Mouse (Mus musculus) CH12.LX (cell line): ENCODE measurements at regions not wholly inside any gene's neighbourhood (a gene's known extent, or its start where the extent isn't known, plus 50 kb on each side); places are given as distances from the start of the nearest gene placed in this dataset.

Experiments
- DNase-seq: peaks from one replicate; pipeline ENCODE4 v3.0.0-alpha.2; 2013; ENCODE audit errors: extremely low read depth
- H3K27ac ChIP-seq: 2 replicates; pipeline ENCODE4 v1.5.1; 2012; ENCODE audit warnings: low read depth, mild to moderate bottlenecking, control low read depth, moderate library complexity; ENCODE audit not compliant: insufficient read depth
- H3K27me3 ChIP-seq: replicated peaks from 2 replicates; pipeline ENCODE3; 2012; ENCODE audit warnings: inconsistent platforms
- H3K36me3 ChIP-seq, 2 experiments: replicated peaks in 1 of 2; 2 replicates each; pipeline versions ENCODE3 to v1.6.1; 2012; ENCODE audit warnings: inconsistent platforms in 1 of 2, low read length in 1 of 2, mild to moderate bottlenecking in 1 of 2, mixed read lengths in 1 of 2, moderate library complexity in 1 of 2; ENCODE audit not compliant: control insufficient read depth in 1 of 2, insufficient read depth in 1 of 2
- H3K4me1 ChIP-seq, 2 experiments: 2 replicates each; pipeline ENCODE4 v1.6.1; 2012; ENCODE audit warnings: inconsistent platforms in 1 of 2, moderate library complexity in 1 of 2; ENCODE audit not compliant: insufficient read depth in 2 of 2, control insufficient read depth in 1 of 2
- H3K4me2 ChIP-seq: 2 replicates; pipeline ENCODE4 v1.6.1; 2012; ENCODE audit warnings: low read depth, mild to moderate bottlenecking, control low read depth; ENCODE audit not compliant: poor library complexity, insufficient read depth, severe bottlenecking
- H3K4me3 ChIP-seq, 3 experiments: fragments of 150-350 bp in 1 of 3; sonication (generic) in 1 of 3; replicated peaks in 1 of 3; 2 replicates each; pipeline versions ENCODE3 to v1.5.1; 2011 to 2012; ENCODE audit warnings: low read depth in 2 of 3, low read length in 2 of 3, mild to moderate bottlenecking in 2 of 3, moderate library complexity in 2 of 3, control low read depth in 1 of 3, improper control_type of control experiment in 1 of 3, inconsistent platforms in 1 of 3, mixed read lengths in 1 of 3; ENCODE audit not compliant: poor library complexity in 1 of 3
- H3K79me2 ChIP-seq: replicated peaks from 2 replicates; pipeline ENCODE4 v1.6.1; 2012; ENCODE audit warnings: mild to moderate bottlenecking, moderate library complexity; ENCODE audit not compliant: control insufficient read depth, poor library complexity, insufficient read depth, severe bottlenecking; ENCODE audit errors: extremely low read depth
- H3K9ac ChIP-seq: 2 replicates; pipeline ENCODE4 v1.6.1; 2012; ENCODE audit warnings: low read depth, mild to moderate bottlenecking, control low read depth, moderate library complexity; ENCODE audit not compliant: insufficient read depth
- H3K9me3 ChIP-seq: replicated peaks from 2 replicates; pipeline ENCODE3; 2012; ENCODE audit warnings: low read length, inconsistent platforms, mixed read lengths
- BHLHE40 ChIP-seq: IDR thresholded peaks from 2 replicates; pipeline ENCODE4 v1.6.1; 2011; ENCODE audit warnings: mild to moderate bottlenecking, low read depth, low read length, improper control_type of control experiment
- EP300 ChIP-seq: IDR thresholded peaks from 2 replicates; pipeline ENCODE4 v1.6.1; 2011; ENCODE audit warnings: low read length, improper control_type of control experiment
- GABPA ChIP-seq: IDR thresholded peaks from 2 replicates; pipeline ENCODE4 v1.6.1; 2012; ENCODE audit warnings: low read depth, low read length, improper control_type of control experiment, inconsistent platforms; ENCODE audit not compliant: insufficient replicate concordance
- HCFC1 ChIP-seq: IDR thresholded peaks from 2 replicates; pipeline ENCODE4 v1.6.1; 2012; ENCODE audit warnings: low read depth, mild to moderate bottlenecking, inconsistent platforms, low read length, improper control_type of control experiment
- IRF4 ChIP-seq: IDR thresholded peaks from 2 replicates; pipeline ENCODE4 v1.6.1; 2014; ENCODE audit warnings: low read depth, mild to moderate bottlenecking, inconsistent platforms, low read length, improper control_type of control experiment
- JUND ChIP-seq: conservative IDR thresholded peaks from 2 replicates; pipeline ENCODE4 v1.6.1; 2011; ENCODE audit warnings: low read depth, low read length, improper control_type of control experiment
- KAT2A ChIP-seq: IDR thresholded peaks from 2 replicates; pipeline ENCODE4 v1.6.1; 2012; ENCODE audit warnings: low read length, improper control_type of control experiment, inconsistent platforms; ENCODE audit not compliant: insufficient replicate concordance
- MAFK ChIP-seq: IDR thresholded peaks from 2 replicates; pipeline ENCODE4 v1.6.1; 2011; ENCODE audit warnings: low read length, improper control_type of control experiment; ENCODE audit not compliant: insufficient replicate concordance
- MAX ChIP-seq: IDR thresholded peaks from 2 replicates; pipeline ENCODE4 v1.6.1; 2011; ENCODE audit warnings: low read length, improper control_type of control experiment
- MAZ ChIP-seq: IDR thresholded peaks from 2 replicates; pipeline ENCODE4 v1.6.1; 2012; ENCODE audit warnings: low read depth, mild to moderate bottlenecking, inconsistent platforms, low read length, improper control_type of control experiment, moderate library complexity
- MYC ChIP-seq: IDR thresholded peaks from 2 replicates; pipeline ENCODE4 v1.6.1; 2011; ENCODE audit warnings: low read depth, mild to moderate bottlenecking, improper control_type of control experiment, low read length
- NELFE ChIP-seq: IDR thresholded peaks from 2 replicates; pipeline ENCODE4 v1.6.1; 2011; ENCODE audit warnings: low read depth, low read length, improper control_type of control experiment
- NRF1 ChIP-seq: IDR thresholded peaks from 2 replicates; pipeline ENCODE4 v1.6.1; 2014; ENCODE audit warnings: low read depth, mild to moderate bottlenecking, inconsistent platforms, low read length, improper control_type of control experiment, moderate library complexity
- PAX5 ChIP-seq: IDR thresholded peaks from 2 replicates; pipeline ENCODE4 v1.6.1; 2012; ENCODE audit warnings: low read length, inconsistent platforms, mixed read lengths
- POLR2A ChIP-seq: IDR thresholded peaks from 2 replicates; pipeline ENCODE4 v1.6.1; 2011; ENCODE audit warnings: low read depth, mild to moderate bottlenecking, improper control_type of control experiment, low read length
- POLR2AphosphoS2 ChIP-seq: IDR thresholded peaks from 2 replicates; pipeline ENCODE4 v1.6.1; 2011; ENCODE audit warnings: low read depth, low read length, improper control_type of control experiment
- RCOR1 ChIP-seq: conservative IDR thresholded peaks from 2 replicates; pipeline ENCODE4 v1.6.1; 2012; ENCODE audit warnings: low read depth, mild to moderate bottlenecking, inconsistent platforms, low read length, improper control_type of control experiment
- SIN3A ChIP-seq: IDR thresholded peaks from 2 replicates; pipeline ENCODE4 v1.6.1; 2012; ENCODE audit warnings: low read length, improper control_type of control experiment, inconsistent platforms
- SMC3 ChIP-seq: IDR thresholded peaks from 2 replicates; pipeline ENCODE4 v1.6.1; 2011; ENCODE audit warnings: low read depth, low read length, improper control_type of control experiment
- TBP ChIP-seq: conservative IDR thresholded peaks from 2 replicates; pipeline ENCODE4 v1.6.1; 2011; ENCODE audit warnings: low read depth, low read length, improper control_type of control experiment
- TCF12 ChIP-seq: IDR thresholded peaks from 2 replicates; pipeline ENCODE4 v1.6.1; 2014; ENCODE audit warnings: low read depth, mild to moderate bottlenecking, inconsistent platforms, low read length, improper control_type of control experiment
- UBTF ChIP-seq: IDR thresholded peaks from 2 replicates; pipeline ENCODE4 v1.6.1; 2012; ENCODE audit warnings: low read depth, mild to moderate bottlenecking, inconsistent platforms, low read length, improper control_type of control experiment, moderate library complexity
- USF1 ChIP-seq: IDR thresholded peaks from 2 replicates; pipeline ENCODE4 v1.6.1; 2014; ENCODE audit warnings: low read depth, mild to moderate bottlenecking, inconsistent platforms, low read length, improper control_type of control experiment
- ZC3H11A ChIP-seq: IDR thresholded peaks from 2 replicates; pipeline ENCODE4 v1.6.1; 2012; ENCODE audit warnings: low read depth, mild to moderate bottlenecking, inconsistent platforms, low read length, improper control_type of control experiment
- ZKSCAN1 ChIP-seq: IDR thresholded peaks from 2 replicates; pipeline ENCODE4 v1.6.1; 2012; ENCODE audit warnings: low read depth, inconsistent platforms, low read length, improper control_type of control experiment, borderline replicate concordance
- ZMIZ1 ChIP-seq: IDR thresholded peaks from 2 replicates; pipeline ENCODE4 v1.6.1; 2012; ENCODE audit warnings: low read depth, mild to moderate bottlenecking, inconsistent platforms, low read length, improper control_type of control experiment
- dilution Hi-C: fragments of 300-500 bp; cut with MboI; formaldehyde crosslinking; loops from 2 replicates; pipeline ENCODE4 v1.14.3; 2020; ENCODE audit warnings: low sequenced_read_pairs; ENCODE audit not compliant: extremely low pct_unique_long_range_greater_than_20kb, extremely low pct_ligation_motif_present
- in situ Hi-C: fragments of 300-500 bp; cut with MboI; formaldehyde crosslinking; loops from 3 replicates; pipeline ENCODE4 v1.14.3; 2019; ENCODE audit warnings: low sequenced_read_pairs, low pct_ligation_motif_present, low pct_unique_long_range_greater_than_20kb, mixed read lengths

- Histone ChIP-seq H3K36me3 (no peaks in the 10 kb centered on the region), H3K4me1 (no peaks in the 10 kb centered on the region), H3K27ac (no peak overlapping the region), H3K9ac (no peak overlapping the region), H3K27me3 (no peaks in the 10 kb centered on the region), H3K9me3 (peaks cover 80% of the 10 kb centered on the region), H3K4me3 (no peak overlapping the region), H3K79me2 (no peaks in the 10 kb centered on the region), H3K4me2 (no peak overlapping the region)
- no peak for DNase-seq
- dilution Hi-C loops = no loop called here
- in situ Hi-C loops = no loop called here
- TF ChIP-seq USF1 (no peak), ZKSCAN1 (no peak), MAX (no peak), EP300 (no peak), POLR2AphosphoS2 (no peak), ZC3H11A (no peak), HCFC1 (no peak), KAT2A (no peak), IRF4 (no peak), MAZ (no peak), TBP (no peak), MYC (no peak), PAX5 (no peak), GABPA (no peak)
These were observed 497.2 kb downstream of the Tmem114 start for GRCm38 (mm10) chr16:7927756-7928155.

- TF ChIP-seq JUND (no peak), ZC3H11A (no peak), USF1 (no peak), BHLHE40 (no peak), TCF12 (no peak), RCOR1 (no peak), UBTF (no peak), ZMIZ1 (no peak), KAT2A (no peak), GABPA (no peak), NRF1 (no peak), POLR2A (no peak), MAFK (no peak), PAX5 (no peak), NELFE (no peak), SMC3 (no peak), TBP (no peak), HCFC1 (no peak), SIN3A (no peak)
- Histone ChIP-seq H3K27me3 (no peaks in the 10 kb centered on the region), H3K79me2 (no peaks in the 10 kb centered on the region), H3K9me3 (peaks cover 69% of the 10 kb centered on the region), H3K36me3 (no peaks in the 10 kb centered on the region), H3K4me1 (no peaks in the 10 kb centered on the region), H3K9ac (no peak overlapping the region), H3K27ac (no peak overlapping the region), H3K4me2 (no peak overlapping the region), H3K4me3 (no peak overlapping the region)
- no peak for DNase-seq
- in situ Hi-C loops (no loop called here), dilution Hi-C loops (no loop called here)
These were observed 529.1 kb downstream of the Tmem114 start for GRCm38 (mm10) chr16:7895786-7896185.
